Mouse (Mus musculus): ENCODE results near the gene Togaram1.

- no peak for TF ChIP-seq CTCF (IDR thresholded peaks at IDR 0.05; ENCODE audit: low read depth, low read length)
- TF ChIP-seq POLR2A (IDR thresholded peaks at IDR 0.05; ENCODE audit: insufficient read depth, low read length) = no peak
Observed at GRCm38 (mm10) chr12:65068409-65068808, 102.8 kb downstream of the Togaram1 start.

Data from ES-Bruce4 (cell line).